Mouse (Mus musculus) layer of hippocampus, postnatal 14 days (tissue): ENCODE measurements around the gene Cd2bp2. TPM values are rescaled to one million over a fixed set of nuclear protein-coding genes. Genes with fewer than 3 reads are reported as not detected.

Source experiments
- DNase-seq, 2 experiments: peaks; one replicate each; pipeline ENCODE4 v3.0.0; 2021 to 2022; ENCODE audit warnings: low spot score in 2 of 2, mixed read lengths in 1 of 2
- total RNA-seq, 2 experiments: library from RNA; stranded (reverse); gene quantifications; 2 replicates each; pipeline ENCODE4 v1.2.3; 2021

The Cd2bp2 gene
- total RNA-seq, 2 experiments from 2014 or later: 75.1 to 77.0 TPM

DNA sequence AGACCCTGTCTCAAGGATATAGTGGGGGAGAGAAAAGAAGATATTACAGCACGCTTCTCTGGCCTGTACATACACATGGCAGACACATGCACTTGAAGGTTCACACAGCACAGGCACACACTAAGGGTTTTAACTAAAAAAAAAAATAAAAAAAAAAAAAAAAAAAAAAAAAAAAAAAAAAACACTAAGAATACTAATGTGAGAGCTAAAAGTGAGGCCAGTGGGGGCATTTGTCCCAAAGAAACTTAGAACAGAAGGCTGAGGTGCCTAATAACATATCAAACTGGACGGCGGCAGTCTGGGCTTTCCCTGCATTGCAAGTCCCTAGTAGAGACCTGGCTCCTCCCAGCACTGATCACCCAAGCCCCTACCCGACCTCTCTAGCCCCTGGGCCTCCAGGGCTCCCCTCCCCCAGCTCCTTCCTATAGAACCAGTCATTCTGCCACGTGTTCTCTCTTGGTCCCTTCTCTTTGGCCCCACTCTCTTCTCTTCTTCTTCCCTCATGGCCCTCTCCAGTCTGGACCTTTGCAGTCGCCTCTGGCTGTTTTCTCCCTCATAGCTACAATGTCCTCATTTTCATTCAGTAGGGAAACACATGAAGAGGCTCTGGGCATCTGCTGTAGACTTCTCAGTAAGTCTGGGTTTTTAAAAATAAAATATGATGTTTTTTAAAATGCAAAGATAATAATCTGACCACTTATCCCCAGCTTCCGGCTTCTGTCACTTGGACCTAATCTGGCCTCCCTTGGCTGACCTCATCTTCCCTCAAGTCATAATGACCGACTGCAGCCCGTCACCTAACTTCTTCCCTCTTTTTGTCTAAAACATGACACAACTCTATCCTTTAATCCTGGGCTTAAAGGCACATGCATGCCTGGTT is 50.2 kb downstream of the Cd2bp2 start:
- DNase-seq: no peak

- no peak for DNase-seq
These were observed 51.4 kb downstream of the Cd2bp2 start for GRCm38 (mm10) chr7:127144412-127144811.

DNA sequence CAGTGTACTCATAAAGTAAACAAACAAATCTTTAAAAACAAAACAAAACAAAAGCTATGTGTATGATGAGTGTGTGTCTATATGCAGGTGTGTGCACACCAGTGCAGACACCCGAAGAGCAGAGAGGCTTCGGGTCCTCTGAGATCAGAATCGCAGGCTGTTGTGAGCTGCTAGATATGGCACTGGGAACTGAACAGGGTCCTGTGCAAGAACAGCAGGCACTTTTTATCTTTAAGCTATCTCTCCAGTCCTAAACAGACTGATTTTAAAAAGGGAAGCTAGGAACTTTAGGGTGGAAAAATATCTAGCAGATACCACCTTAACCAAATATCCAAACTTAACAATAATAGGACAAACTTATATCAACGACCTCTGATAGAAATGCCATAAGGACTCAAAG is 53.2 kb downstream of the Cd2bp2 start:
- no peak for DNase-seq

DNA sequence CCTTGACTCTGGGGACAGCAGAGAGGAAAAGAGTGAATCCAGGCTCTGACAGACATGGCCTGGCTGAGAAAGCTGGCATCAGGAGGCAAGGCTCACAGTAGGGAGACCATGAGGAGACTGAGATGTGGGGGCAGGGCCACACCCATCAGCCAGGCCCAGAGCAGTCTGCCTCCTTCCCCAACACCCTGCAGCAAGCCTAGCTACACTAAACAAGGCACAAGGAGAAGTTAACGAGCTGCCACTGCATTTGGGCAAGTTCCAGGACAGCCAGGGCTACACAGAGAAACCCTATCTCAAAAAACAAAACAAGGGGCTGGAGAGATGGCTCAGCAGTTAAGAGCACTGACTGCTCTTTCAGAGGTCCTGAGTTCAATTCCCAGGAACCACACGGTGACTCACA is 53.6 kb downstream of the Cd2bp2 start:
- DNase-seq: no peak

Other genes starting within 250 kb of the Cd2bp2 start
- 10 to 100 TPM; 35.2 to 38.6 TPM for gene Asphd1, start 246.5 kb downstream of the Cd2bp2 start, total RNA-seq
- 100 to 1,000 TPM; 316 to 335 TPM for gene Sez6l2, start 245.5 kb downstream of the Cd2bp2 start, total RNA-seq
- 100 to 1,000 TPM; 159 to 165 TPM for gene Cdipt, start 220.1 kb downstream of the Cd2bp2 start, total RNA-seq
- gene Cdiptos, start 220.0 kb downstream of the Cd2bp2 start, total RNA-seq: under 1 TPM; 0.30 to 0.79 TPM
- gene Mvp, start 181.4 kb downstream of the Cd2bp2 start, total RNA-seq: 1 to 10 TPM; 5.8 to 6.3 TPM
- gene Pagr1b, start 179.6 kb downstream of the Cd2bp2 start, total RNA-seq: 1 to 10 TPM in 1 of 2 experiments, not detected in 1; 2.0 TPM
- gene Pagr1a, start 178.7 kb downstream of the Cd2bp2 start, total RNA-seq: 10 to 100 TPM; 21.2 to 27.3 TPM
- 10 to 100 TPM; 34.0 to 35.5 TPM for gene Gm42742, start 175.0 kb downstream of the Cd2bp2 start, total RNA-seq
- gene Prrt2, start 174.8 kb downstream of the Cd2bp2 start, total RNA-seq: 100 to 1,000 TPM; 184 to 201 TPM
- gene Maz, start 169.0 kb downstream of the Cd2bp2 start, total RNA-seq: 100 to 1,000 TPM; 270 to 285 TPM
- gene Kif22, start 153.6 kb downstream of the Cd2bp2 start, total RNA-seq: 10 to 100 TPM; 11.1 to 15.3 TPM
- gene Zg16, start 108.7 kb downstream of the Cd2bp2 start, total RNA-seq: not detected
- gene AI467606, start 104.7 kb downstream of the Cd2bp2 start, total RNA-seq: 1 to 10 TPM; 1.1 to 2.7 TPM
- under 1 TPM; 0.19 to 0.76 TPM for gene Qprt, start 73.8 kb downstream of the Cd2bp2 start, total RNA-seq
- under 1 TPM; 0.65 to 0.95 TPM for gene Spn, start 58.2 kb downstream of the Cd2bp2 start, total RNA-seq
- 10 to 100 TPM; 93.6 to 97.3 TPM for gene Tbc1d10b, start 12.4 kb upstream of the Cd2bp2 start, total RNA-seq
- 1 to 10 TPM; 1.0 to 1.5 TPM for gene Mylpf, start 12.8 kb upstream of the Cd2bp2 start, total RNA-seq
- gene Zfp553, start 37.0 kb upstream of the Cd2bp2 start, total RNA-seq: 10 to 100 TPM; 17.8 to 18.1 TPM
- 1 to 10 TPM; 6.9 to 8.6 TPM for gene Sept1, start 37.1 kb upstream of the Cd2bp2 start, total RNA-seq
- 10 to 100 TPM; 55.5 to 57.2 TPM for gene Zfp771, start 48.2 kb upstream of the Cd2bp2 start, total RNA-seq
- 10 to 100 TPM; 27.9 to 31.1 TPM for gene Dctpp1, start 64.7 kb upstream of the Cd2bp2 start, total RNA-seq
- 10 to 100 TPM; 47.4 to 50.6 TPM for gene Sephs2, start 78.0 kb upstream of the Cd2bp2 start, total RNA-seq
- under 1 TPM; 0.32 to 0.57 TPM for gene Itgal, start 100.2 kb upstream of the Cd2bp2 start, total RNA-seq
- 10 to 100 TPM; 12.4 to 12.8 TPM for gene Zfp768, start 149.5 kb upstream of the Cd2bp2 start, total RNA-seq
- gene Zfp747, start 180.0 kb upstream of the Cd2bp2 start, total RNA-seq: 1 to 10 TPM; 5.3 to 6.0 TPM
- gene 9130019O22Rik, start 191.1 kb upstream of the Cd2bp2 start, total RNA-seq: 1 to 10 TPM; 2.7 to 3.2 TPM
- gene E430018J23Rik, start 197.6 kb upstream of the Cd2bp2 start, total RNA-seq: 1 to 10 TPM; 6.1 to 7.4 TPM
- gene Zfp764, start 210.8 kb upstream of the Cd2bp2 start, total RNA-seq: 1 to 10 TPM; 3.4 to 4.2 TPM
- 10 to 100 TPM; 10.6 to 10.7 TPM for gene Zfp688, start 226.0 kb upstream of the Cd2bp2 start, total RNA-seq